Mouse (Mus musculus) midbrain, embryonic 14.5 days (tissue): ENCODE measurements at regions not wholly inside any gene's neighbourhood (a gene's known extent, or its start where the extent isn't known, plus 50 kb on each side); places are given as distances from the start of the nearest gene placed in this dataset.

ENCODE experiments used
- ATAC-seq: fragments of 200-750 bp; cut with Nextera tagmentation; 2 replicates; pipeline ENCODE4 v1.8.0; 2017; ENCODE audit warnings: moderate number of reproducible peaks, moderate library complexity; ENCODE audit not compliant: low FRiP score, low TSS enrichment
- DNase-seq: peaks from one replicate; pipeline ENCODE4 v3.0.0-alpha.2; 2015
- H3K27ac ChIP-seq: fragments of 300-500 bp; sonication (generic); replicated peaks from 2 replicates; pipeline ENCODE4 v1.5.1; 2014; ENCODE audit warnings: mild to moderate bottlenecking, low read depth, low read length, moderate library complexity
- H3K27me3 ChIP-seq: fragments of 300-500 bp; sonication (generic); 2 replicates; pipeline ENCODE4 v1.6.1; 2014; ENCODE audit warnings: low read length, control low read depth, mixed read lengths; ENCODE audit not compliant: control insufficient read depth, insufficient read depth
- H3K36me3 ChIP-seq: fragments of 300-500 bp; sonication (generic); 2 replicates; pipeline ENCODE4 v1.6.1; 2014; ENCODE audit warnings: low read length, control low read depth; ENCODE audit not compliant: control insufficient read depth, insufficient read depth
- H3K4me1 ChIP-seq: fragments of 300-500 bp; sonication (generic); 2 replicates; pipeline ENCODE4 v1.6.1; 2014; ENCODE audit warnings: mild to moderate bottlenecking, antibody characterized with exemption, low read length, control low read depth; ENCODE audit not compliant: control insufficient read depth, insufficient read depth
- H3K4me2 ChIP-seq: fragments of 300-500 bp; sonication (generic); 2 replicates; pipeline ENCODE4 v1.6.1; 2014; ENCODE audit warnings: mild to moderate bottlenecking, low read length, moderate library complexity
- H3K4me3 ChIP-seq: fragments of 300-500 bp; sonication (generic); replicated peaks from 2 replicates; pipeline ENCODE4 v1.5.1; 2014; ENCODE audit warnings: low read depth, low read length
- H3K9ac ChIP-seq: fragments of 300-500 bp; sonication (generic); replicated peaks from 2 replicates; pipeline ENCODE4 v1.6.1; 2014; ENCODE audit warnings: mild to moderate bottlenecking, low read length, moderate library complexity
- H3K9me3 ChIP-seq: fragments of 300-500 bp; sonication (generic); 2 replicates; pipeline ENCODE4 v1.6.1; 2016; ENCODE audit warnings: low read length, control low read depth, mixed read lengths; ENCODE audit not compliant: control insufficient read depth
- WGBS: fragments of 180-500 bp; shearing (Covaris S2); extraction: QIAGEN DNeasy Blood & Tissue Kit; methylation state at CpG from one replicate; pipeline ENCODE4 v1.1.7; 2014; 5-methylcytosine and 5-hydroxymethylcytosine counted together

DNA sequence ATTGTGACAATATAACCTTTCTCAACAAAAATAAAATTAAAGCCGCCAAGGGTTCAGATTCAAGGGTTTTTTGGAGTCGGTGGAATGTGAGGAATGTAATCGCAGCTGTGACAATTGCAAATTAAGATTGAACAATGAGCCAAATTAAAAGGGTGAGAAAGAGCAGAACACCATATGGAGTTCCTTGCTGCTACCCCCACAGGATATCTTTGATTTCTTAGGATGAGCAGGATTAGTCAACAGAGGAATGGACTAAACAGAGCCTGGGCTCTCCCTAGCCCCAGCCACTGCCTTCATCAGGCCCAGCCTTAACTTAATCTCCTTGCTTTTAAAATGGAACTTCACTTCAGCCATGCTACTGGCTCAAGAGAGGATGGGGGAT is 121.3 kb downstream of the Mat2b start:
- WGBS = 17% methylated on average over 3 of the region's 3 CpGs
- H3K27me3 ChIP-seq = no peaks in the 10 kb centered on the region
- no peak overlapping the region for H3K4me3 ChIP-seq
- H3K4me2 ChIP-seq = no peak overlapping the region
- ATAC-seq (no peak), DNase-seq (no peak)
- H3K9ac ChIP-seq = no peak overlapping the region
- H3K27ac ChIP-seq = no peak overlapping the region
- no peaks in the 10 kb centered on the region for H3K9me3 ChIP-seq
- peaks cover 6% of the 10 kb centered on the region; the same call in 1 of the 2 replicates for H3K4me1 ChIP-seq
- no peaks in the 10 kb centered on the region for H3K36me3 ChIP-seq

DNA sequence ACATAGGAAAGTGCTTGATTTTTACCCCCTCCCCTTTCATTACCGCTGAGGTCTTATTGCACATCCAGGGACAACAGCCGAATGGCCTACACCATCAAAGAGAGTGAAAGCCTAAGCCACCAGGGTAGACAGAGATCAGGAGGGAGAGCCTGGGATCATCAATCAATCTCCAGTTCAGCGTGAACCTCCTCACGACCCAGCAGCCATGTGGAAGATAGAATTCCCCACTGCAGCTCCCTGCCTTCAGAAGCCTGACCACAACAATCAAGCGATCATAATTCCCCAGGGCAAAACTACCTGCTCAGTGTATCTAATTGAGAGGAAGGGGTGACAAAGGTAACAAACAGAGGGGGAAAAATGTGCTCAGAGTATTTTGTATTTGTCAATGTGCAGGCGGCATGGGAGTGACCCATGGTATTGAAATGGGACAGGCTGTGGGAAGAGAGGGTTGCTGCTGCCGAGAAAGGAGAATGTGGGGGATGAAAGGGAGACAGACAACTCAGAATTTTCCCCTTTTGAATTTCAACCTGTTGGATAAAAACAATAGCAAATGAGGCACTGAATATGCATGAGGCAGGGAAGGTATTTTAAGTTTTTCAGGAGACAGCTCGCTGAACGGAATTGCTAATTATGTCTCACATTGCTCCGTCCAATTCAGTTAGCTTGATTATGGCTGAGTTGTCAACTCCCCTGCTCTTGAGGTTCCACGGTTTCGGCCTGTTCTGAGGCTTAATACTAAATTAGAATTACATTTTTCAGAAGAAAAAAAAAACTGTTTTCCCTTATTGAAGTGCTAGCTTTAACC is 121.8 kb downstream of the Mat2b start:
- Histone ChIP-seq H3K9ac (no peak overlapping the region), H3K36me3 (no peaks in the 10 kb centered on the region), H3K27ac (no peak overlapping the region), H3K4me1 (peaks cover 6% of the 10 kb centered on the region; the same call in 1 of the 2 replicates), H3K9me3 (no peaks in the 10 kb centered on the region), H3K4me2 (peak overlapping the region; percentile 9; the same call in 1 of the 2 replicates), H3K27me3 (no peaks in the 10 kb centered on the region), H3K4me3 (no peak overlapping the region)
- ATAC-seq (no peak), DNase-seq (peak; percentile 55)
- 16% methylated on average over 12 of the region's 12 CpGs for WGBS

DNA sequence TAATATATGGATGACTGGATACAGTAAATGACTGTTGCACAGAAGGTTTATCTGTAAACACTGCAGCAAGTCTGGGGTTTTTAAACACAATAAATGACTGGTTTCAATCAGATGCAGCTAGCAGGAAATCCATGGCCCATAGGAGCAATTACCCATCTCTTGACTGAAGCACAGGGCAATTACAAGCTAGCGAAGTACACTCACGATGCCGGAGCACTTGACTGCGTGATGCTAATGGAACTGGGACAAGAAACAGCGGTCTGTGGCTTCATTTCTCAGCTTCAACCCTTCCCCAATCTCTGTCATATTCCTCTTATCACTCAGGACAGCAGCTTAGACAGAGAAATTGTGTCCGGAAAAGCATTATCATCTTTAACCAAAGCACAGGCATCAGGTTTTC is 132.1 kb downstream of the Mat2b start:
- no peaks in the 10 kb centered on the region for H3K9me3 ChIP-seq
- peak; percentile 18 for DNase-seq
- WGBS = 70% methylated on average over 6 of the region's 6 CpGs

DNA sequence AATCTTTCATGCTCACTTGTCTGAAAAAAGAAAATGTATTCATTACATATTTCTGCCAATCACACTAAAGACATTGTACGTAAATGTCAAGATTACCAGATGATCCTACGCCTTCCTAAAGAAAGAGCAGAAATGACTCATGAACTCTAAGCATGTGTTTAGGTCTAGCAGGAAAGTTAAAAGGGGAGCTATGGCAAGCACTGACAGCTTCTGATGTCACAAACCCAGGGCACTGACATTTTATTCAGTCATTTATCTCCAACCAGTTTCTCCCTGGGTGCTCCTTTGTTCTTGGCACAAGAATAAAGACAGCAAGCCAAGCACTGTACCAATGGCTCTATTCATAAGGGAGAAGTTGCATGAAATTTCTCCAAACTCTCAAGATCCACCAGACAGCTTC is 133.0 kb downstream of the Mat2b start:
- H3K4me1 ChIP-seq = no peaks in the 10 kb centered on the region
- 87% methylated on average over 2 of the region's 2 CpGs for WGBS
- no peaks in the 10 kb centered on the region for H3K9me3 ChIP-seq
- no peaks in the 10 kb centered on the region for H3K27me3 ChIP-seq
- no peak overlapping the region for H3K27ac ChIP-seq
- no peak for DNase-seq
- no peak overlapping the region for H3K9ac ChIP-seq
- no peaks in the 10 kb centered on the region for H3K36me3 ChIP-seq
- ATAC-seq = no peak
- no peak overlapping the region for H3K4me2 ChIP-seq
- H3K4me3 ChIP-seq = no peak overlapping the region

More for the DNA sequence above, 132.1 kb downstream of the Mat2b start:
- H3K36me3 ChIP-seq = no peaks in the 10 kb centered on the region
- no peak overlapping the region for H3K9ac ChIP-seq
- ATAC-seq = no peak
- H3K27ac ChIP-seq = no peak overlapping the region
- no peak overlapping the region for H3K4me3 ChIP-seq
- H3K4me1 ChIP-seq = no peaks in the 10 kb centered on the region
- no peaks in the 10 kb centered on the region for H3K27me3 ChIP-seq
- H3K4me2 ChIP-seq = no peak overlapping the region

DNA sequence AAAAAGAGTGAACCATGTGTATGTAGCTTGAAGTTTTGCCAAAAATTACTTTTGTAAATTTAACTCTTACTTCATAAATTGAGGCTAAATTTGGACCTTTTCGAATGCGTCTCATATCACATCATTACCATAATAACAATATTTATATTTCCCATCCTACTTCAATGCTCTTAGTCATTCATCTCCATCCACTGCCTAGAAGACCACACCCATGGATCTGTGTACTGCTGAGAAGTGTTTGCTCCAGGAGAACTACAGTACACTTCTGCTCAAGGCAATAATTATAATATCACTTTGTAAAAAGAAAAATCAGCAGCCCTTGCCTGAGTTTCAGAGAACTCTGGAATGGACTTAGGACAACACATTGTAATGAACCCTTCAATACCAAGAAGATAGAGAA is 133.6 kb downstream of the Mat2b start:
- Histone ChIP-seq H3K9ac (no peak overlapping the region), H3K4me3 (no peak overlapping the region), H3K27ac (no peak overlapping the region), H3K36me3 (no peaks in the 10 kb centered on the region), H3K4me2 (no peak overlapping the region), H3K27me3 (no peaks in the 10 kb centered on the region), H3K4me1 (no peaks in the 10 kb centered on the region), H3K9me3 (no peaks in the 10 kb centered on the region)
- ATAC-seq = no peak
- DNase-seq = no peak
- 98% methylated on average over 2 of the region's 2 CpGs for WGBS

DNA sequence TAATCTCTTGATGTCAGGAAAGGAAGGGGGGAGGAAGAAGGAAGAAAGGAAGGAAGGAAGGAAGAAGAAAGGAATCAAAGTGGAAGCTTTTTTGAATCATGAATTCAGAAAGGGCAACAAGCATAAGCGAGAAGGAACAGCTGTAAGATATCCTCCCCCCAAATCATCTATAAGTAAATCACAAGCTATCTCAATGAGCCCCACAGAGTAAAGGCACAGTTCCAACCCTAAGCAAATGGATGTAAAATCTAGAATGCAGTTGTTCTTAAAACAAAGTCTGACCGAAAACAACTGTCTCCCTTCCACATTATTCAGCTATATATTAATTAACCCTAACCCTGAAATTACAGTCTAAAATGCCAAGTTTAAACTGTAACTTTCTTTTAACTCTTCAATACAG is 136.5 kb downstream of the Mat2b start:
- Histone ChIP-seq H3K36me3 (no peaks in the 10 kb centered on the region), H3K27ac (no peak overlapping the region), H3K9ac (no peak overlapping the region), H3K4me3 (no peak overlapping the region), H3K9me3 (no peaks in the 10 kb centered on the region), H3K27me3 (no peaks in the 10 kb centered on the region), H3K4me2 (no peak overlapping the region), H3K4me1 (no peaks in the 10 kb centered on the region)
- ATAC-seq (no peak), DNase-seq (no peak)
- 97% methylated on average over 2 of the region's 2 CpGs for WGBS

DNA sequence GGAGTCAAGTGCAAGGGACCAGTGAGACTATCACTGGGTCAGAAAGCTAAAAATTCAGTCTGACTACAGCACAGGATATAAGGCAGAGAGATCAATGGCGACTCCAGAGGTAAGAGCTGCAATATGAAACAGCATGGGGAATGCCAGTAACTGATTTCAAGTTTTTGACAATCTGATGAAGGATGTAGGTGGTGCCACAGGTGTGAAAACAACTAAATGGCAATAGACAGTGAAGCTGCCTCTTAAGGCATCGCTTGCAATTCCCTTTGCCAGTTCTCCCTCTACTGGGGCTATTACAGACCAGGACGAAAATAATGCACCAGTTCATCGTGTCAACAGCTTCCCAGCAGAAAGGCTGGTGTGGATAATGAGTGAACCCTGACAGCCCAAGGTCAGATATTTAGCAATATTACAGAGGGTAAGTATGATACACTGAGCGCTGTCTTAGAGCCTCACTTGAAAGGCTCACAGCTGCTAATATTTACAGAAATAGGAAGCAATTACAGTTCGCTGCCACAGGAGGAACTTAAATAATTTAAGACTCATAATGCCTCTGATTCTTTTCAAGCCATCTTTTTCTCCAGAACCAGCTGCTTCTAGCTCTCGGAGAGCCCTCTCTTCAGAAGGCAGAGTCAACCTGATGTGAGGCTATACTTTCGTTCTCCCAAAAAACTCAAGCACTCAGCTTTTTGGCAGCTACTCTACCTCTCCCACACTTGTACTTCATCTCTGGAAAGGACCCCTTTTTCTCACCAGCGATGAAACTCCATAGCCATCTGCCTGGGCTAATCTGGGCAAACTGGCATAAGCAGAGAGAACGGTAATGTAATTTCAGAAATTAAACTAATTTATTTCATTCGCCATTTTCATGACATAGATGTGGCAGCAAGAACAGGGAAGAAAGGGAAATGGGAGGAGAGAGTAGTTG is 139.9 kb downstream of the Mat2b start:
- WGBS = 80% methylated on average over 11 of the region's 11 CpGs
- H3K9ac ChIP-seq = no peak overlapping the region
- no peak overlapping the region for H3K4me3 ChIP-seq
- ATAC-seq (no peak), DNase-seq (peak; percentile 13)
- no peaks in the 10 kb centered on the region for H3K36me3 ChIP-seq
- H3K27ac ChIP-seq = no peak overlapping the region
- H3K4me1 ChIP-seq = no peaks in the 10 kb centered on the region
- H3K27me3 ChIP-seq = no peaks in the 10 kb centered on the region
- no peaks in the 10 kb centered on the region for H3K9me3 ChIP-seq
- H3K4me2 ChIP-seq = no peak overlapping the region

DNA sequence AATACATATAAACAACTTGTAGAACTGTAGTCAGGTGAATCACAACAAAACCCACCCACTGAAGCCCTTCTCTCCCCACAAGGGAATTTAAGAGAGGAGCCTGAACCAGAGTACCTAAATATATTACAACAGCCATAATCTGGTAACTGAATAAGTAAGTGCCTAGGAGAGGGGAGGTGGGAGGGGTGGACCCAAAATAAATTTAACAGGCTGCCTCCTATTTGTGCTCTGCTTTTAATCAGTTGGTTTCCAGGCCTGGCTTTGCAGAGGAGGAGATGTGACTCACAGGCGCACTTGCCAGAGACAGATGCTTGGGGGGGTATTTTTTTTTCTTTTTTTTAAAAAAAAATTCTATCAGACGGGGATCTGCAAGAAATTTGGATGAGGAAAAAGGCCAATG is 142.9 kb downstream of the Mat2b start:
- Histone ChIP-seq H3K36me3 (no peaks in the 10 kb centered on the region), H3K4me1 (no peaks in the 10 kb centered on the region), H3K27me3 (no peaks in the 10 kb centered on the region), H3K4me3 (no peak overlapping the region), H3K9ac (no peak overlapping the region), H3K4me2 (no peak overlapping the region), H3K27ac (no peak overlapping the region), H3K9me3 (no peaks in the 10 kb centered on the region)
- DNase-seq (no peak), ATAC-seq (no peak)
- 89% methylated on average over 2 of the region's 2 CpGs for WGBS
